Mouse (Mus musculus) ES-E14 (cell line): ENCODE results near the gene Als2cl. TPM values are rescaled to one million over a fixed set of nuclear protein-coding genes. Genes with fewer than 3 reads are reported as not detected.
A peak's percentile ranks its signal among the peaks of the same experiment; 100 is the strongest.

ENCODE experiments used
- DNase-seq: peaks from one replicate; pipeline ENCODE4 v3.0.0-alpha.2; 2013; ENCODE audit warnings: low read depth, low spot score
- H3K27ac ChIP-seq: 2 replicates; pipeline ENCODE4 v1.5.1; 2012; ENCODE audit warnings: low read depth, mild to moderate bottlenecking, low read length, moderate library complexity, mixed read lengths; ENCODE audit not compliant: poor library complexity, insufficient read depth, severe bottlenecking
- H3K36me3 ChIP-seq: 2 replicates; pipeline ENCODE4 v1.6.1; 2012; ENCODE audit warnings: mild to moderate bottlenecking, low read length, moderate library complexity, mixed read lengths; ENCODE audit not compliant: control insufficient read depth, poor library complexity, insufficient read depth, severe bottlenecking
- H3K4me1 ChIP-seq, 2 experiments: fragments of 150-350 bp in 1 of 2; sonication (generic) in 1 of 2; 2 replicates each; pipeline ENCODE4 v1.6.1; 2012; ENCODE audit warnings: low read length in 2 of 2, mild to moderate bottlenecking in 1 of 2, mixed read lengths in 1 of 2; ENCODE audit not compliant: control insufficient read depth in 2 of 2, insufficient read depth in 2 of 2, poor library complexity in 1 of 2
- H3K4me3 ChIP-seq, 2 experiments: fragments of 150-350 bp in 1 of 2; sonication (generic) in 1 of 2; 2 replicates each; pipeline ENCODE4 v1.5.1; 2012; ENCODE audit warnings: low read length in 2 of 2, low read depth in 1 of 2, mild to moderate bottlenecking in 1 of 2, mixed read lengths in 1 of 2; ENCODE audit not compliant: insufficient read depth in 1 of 2, poor library complexity in 1 of 2, severe bottlenecking in 1 of 2
- H3K9ac ChIP-seq: 2 replicates; pipeline ENCODE4 v1.6.1; 2012; ENCODE audit warnings: low read depth, mild to moderate bottlenecking, low read length, mixed read lengths; ENCODE audit not compliant: poor library complexity, insufficient read depth, severe bottlenecking
- H3K9me3 ChIP-seq: fragments of 150-350 bp; sonication (generic); 2 replicates; pipeline ENCODE4 v1.6.1; 2012; ENCODE audit warnings: low read depth, mild to moderate bottlenecking, low read length; ENCODE audit not compliant: control insufficient read depth, insufficient read depth
- CHD2 ChIP-seq: IDR thresholded peaks from 2 replicates; pipeline ENCODE4 v1.6.1; 2014; ENCODE audit warnings: mild to moderate bottlenecking, low read depth, low read length, inconsistent platforms
- HCFC1 ChIP-seq: IDR thresholded peaks from 2 replicates; pipeline ENCODE4 v1.6.1; 2012; ENCODE audit warnings: low read length, inconsistent platforms, borderline replicate concordance; ENCODE audit not compliant: insufficient read depth
- MAFK ChIP-seq: IDR thresholded peaks from 2 replicates; pipeline ENCODE4 v1.6.1; 2014; ENCODE audit warnings: mild to moderate bottlenecking, low read depth, low read length, inconsistent platforms; ENCODE audit not compliant: insufficient read depth
- ZC3H11A ChIP-seq: IDR thresholded peaks from 2 replicates; pipeline ENCODE4 v1.6.1; 2012; ENCODE audit warnings: low read depth, mild to moderate bottlenecking, inconsistent platforms, low read length, borderline replicate concordance
- ZNF384 ChIP-seq: IDR thresholded peaks from 2 replicates; pipeline ENCODE4 v1.6.1; 2012; ENCODE audit warnings: low read depth, low read length, inconsistent platforms
- in situ Hi-C, 2 experiments: fragments of 600-800 bp; cut with MboI; formaldehyde crosslinking; loops; one replicate each; pipeline ENCODE4 v1.15.1; 2025; ENCODE audit warnings: low sequenced_read_pairs in 2 of 2, inconsistent platforms in 1 of 2; ENCODE audit not compliant: unreplicated experiment in 2 of 2
- total RNA-seq: library from RNA; depleted of rRNA; stranded (reverse); fragments of 300-350 nt; gene quantifications from 2 replicates; pipeline ENCODE4 v1.2.3, GENCODE M21; 2012

Gene Als2cl
- total RNA-seq, 1 experiment, result 13.0 TPM

GRCm38 (mm10) chr9:110895994-110896393, 16.3 kb downstream of the Als2cl start:
- Histone ChIP-seq H3K9me3 (no peaks in the 10 kb centered on the region), H3K4me3 (peak overlapping the region in 1 of 2 experiments; percentile 2; a peak in 1 of 4 replicates), H3K36me3 (peaks cover 26% of the 10 kb centered on the region; the same call in 1 of the 2 replicates), H3K4me1 (peaks cover 0 to 8% of the 10 kb centered on the region in 2 experiments; a peak in 1 of 4 replicates), H3K27ac (peak overlapping the region; percentile 44; the same call in 1 of the 2 replicates), H3K9ac (no peak overlapping the region)
- TF ChIP-seq ZC3H11A (no peak), CHD2 (no peak), ZNF384 (no peak), MAFK (no peak), HCFC1 (no peak)
- in situ Hi-C loops, result no loop called here
- DNase-seq, result no peak

- H3K4me1 ChIP-seq, result peaks cover 0 to 8% of the 10 kb centered on the region in 2 experiments; a peak in 1 of 4 replicates
- TF ChIP-seq ZNF384 (no peak), MAFK (no peak), HCFC1 (no peak), CHD2 (no peak)
- H3K4me3 ChIP-seq, result peak overlapping the region in 1 of 2 experiments; percentile 2; a peak in 2 of 4 replicates
- H3K27ac ChIP-seq, result peak overlapping the region; percentile 44; the same call in 1 of the 2 replicates
- peak; percentile 63 for DNase-seq
- H3K36me3 ChIP-seq, result peaks cover 23% of the 10 kb centered on the region; the same call in 1 of the 2 replicates
- in situ Hi-C loops, result no loop called here
- no peaks in the 10 kb centered on the region for H3K9me3 ChIP-seq
- H3K9ac ChIP-seq, result no peak overlapping the region
Observed at GRCm38 (mm10) chr9:110896595-110896994, 16.9 kb downstream of the Als2cl start.

DNA sequence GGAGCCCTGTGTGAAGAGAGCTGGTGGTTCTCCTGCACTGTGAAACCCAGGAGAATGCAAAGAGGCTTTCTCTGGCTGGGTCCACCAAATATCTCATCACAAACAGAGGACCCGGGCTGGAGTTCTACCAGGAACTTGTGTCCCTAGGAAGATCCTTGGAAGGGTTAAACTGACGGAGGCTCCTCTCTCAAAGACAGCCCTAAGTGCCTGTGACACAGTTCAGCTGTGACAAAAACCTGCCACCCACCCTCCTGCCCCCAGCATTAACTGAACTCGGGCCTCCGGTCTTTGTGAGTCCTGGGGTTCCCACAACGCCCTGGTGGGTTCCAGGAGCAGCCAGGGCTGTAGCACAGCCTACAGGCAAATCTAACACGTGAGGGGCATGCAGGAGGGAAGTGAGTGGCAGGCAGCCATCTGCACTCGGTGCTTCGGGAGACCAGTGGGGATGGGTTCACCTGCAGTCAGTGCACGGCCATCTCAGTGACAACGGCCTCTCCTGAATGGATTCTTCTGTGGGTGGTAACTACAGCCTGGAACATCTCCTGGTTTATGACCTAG, 19.9 kb downstream of the Als2cl start:
- in situ Hi-C loops, result no loop called here

DNA sequence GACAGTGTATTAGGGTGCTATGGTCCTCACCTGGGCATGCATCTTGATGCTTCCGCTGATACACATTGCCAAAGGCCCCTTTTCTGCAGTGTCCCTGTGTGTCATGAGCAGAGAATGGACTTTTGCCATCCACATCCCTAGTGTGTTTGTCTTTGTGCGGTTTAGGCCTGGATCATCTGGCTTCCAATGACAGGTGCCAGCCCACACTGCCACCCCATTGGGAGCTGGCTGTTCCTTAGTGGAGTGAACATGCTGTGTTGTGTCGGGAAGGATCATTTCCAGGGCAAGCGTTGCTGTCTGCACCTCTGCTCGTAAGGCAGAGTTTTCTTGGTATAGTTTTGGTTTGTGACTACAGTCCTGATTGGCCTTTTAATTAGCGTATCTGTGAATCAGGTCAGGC, 21.5 kb downstream of the Als2cl start:
- TF ChIP-seq HCFC1 (no peak), CHD2 (no peak)
- H3K36me3 ChIP-seq, result peaks cover 18% of the 10 kb centered on the region; the same call in 1 of the 2 replicates
- H3K9ac ChIP-seq, result no peak overlapping the region
- H3K27ac ChIP-seq, result no peak overlapping the region
- H3K9me3 ChIP-seq, result no peaks in the 10 kb centered on the region
- no peak for DNase-seq
- peaks cover 0 to 2% of the 10 kb centered on the region in 2 experiments; a peak in 1 of 4 replicates for H3K4me1 ChIP-seq
- H3K4me3 ChIP-seq, result no peak overlapping the region
- in situ Hi-C loops, result no loop called here

More for the DNA sequence above, 19.9 kb downstream of the Als2cl start:
- TF ChIP-seq ZNF384 (no peak), CHD2 (no peak), MAFK (no peak), HCFC1 (no peak), ZC3H11A (no peak)
- H3K9me3 ChIP-seq, result no peaks in the 10 kb centered on the region
- H3K4me3 ChIP-seq, result no peak overlapping the region
- peaks cover 18% of the 10 kb centered on the region; the same call in 1 of the 2 replicates for H3K36me3 ChIP-seq
- no peak for DNase-seq
- no peak overlapping the region for H3K9ac ChIP-seq
- no peak overlapping the region for H3K27ac ChIP-seq
- H3K4me1 ChIP-seq, result peaks cover 0 to 8% of the 10 kb centered on the region in 2 experiments; a peak in 1 of 4 replicates

GRCm38 (mm10) chr9:110902271-110902670, 22.6 kb downstream of the Als2cl start:
- H3K4me3 ChIP-seq, result no peak overlapping the region
- TF ChIP-seq HCFC1 (no peak), ZC3H11A (no peak), CHD2 (no peak), MAFK (no peak), ZNF384 (no peak)
- in situ Hi-C loops, result no loop called here

More at GRCm38 (mm10) chr9:110902271-110902670, 22.6 kb downstream of the Als2cl start:
- no peak overlapping the region for H3K27ac ChIP-seq
- DNase-seq, result no peak
- peaks cover 18% of the 10 kb centered on the region; the same call in 1 of the 2 replicates for H3K36me3 ChIP-seq
- H3K9me3 ChIP-seq, result no peaks in the 10 kb centered on the region; the same call in 1 of the 2 replicates
- no peaks in the 10 kb centered on the region for H3K4me1 ChIP-seq
- no peak overlapping the region for H3K9ac ChIP-seq
